Mouse (Mus musculus) kidney, embryonic 14.5 days (tissue): ENCODE measurements around the gene Klhl29. TPM values are rescaled to one million over a fixed set of nuclear protein-coding genes. Genes with fewer than 3 reads are reported as not detected.

ENCODE experiments used
- ATAC-seq: fragments of 200-750 bp; cut with Nextera tagmentation; 2 replicates; pipeline ENCODE4 v1.8.0; 2017; ENCODE audit warnings: moderate number of reproducible peaks, mild to moderate bottlenecking, moderate TSS enrichment, moderate library complexity; ENCODE audit not compliant: low FRiP score, low TSS enrichment
- H3K27ac ChIP-seq: fragments of 300-500 bp; sonication (generic); 2 replicates; pipeline ENCODE4 v1.5.1; 2014; ENCODE audit warnings: low read depth, mild to moderate bottlenecking, low read length, moderate library complexity, mixed read lengths
- H3K27me3 ChIP-seq: fragments of 300-500 bp; sonication (generic); 2 replicates; pipeline ENCODE4 v1.6.1; 2014; ENCODE audit warnings: mild to moderate bottlenecking, low read length; ENCODE audit not compliant: control insufficient read depth, insufficient read depth
- H3K36me3 ChIP-seq: fragments of 300-500 bp; sonication (generic); 2 replicates; pipeline ENCODE4 v1.6.1; 2014; ENCODE audit warnings: low read length, mixed read lengths; ENCODE audit not compliant: control insufficient read depth, insufficient read depth
- H3K4me1 ChIP-seq: fragments of 300-500 bp; sonication (generic); 2 replicates; pipeline ENCODE4 v1.6.1; 2014; ENCODE audit warnings: low read length, mixed read lengths; ENCODE audit not compliant: control insufficient read depth, insufficient read depth
- H3K4me2 ChIP-seq: fragments of 300-500 bp; sonication (generic); replicated peaks from 2 replicates; pipeline ENCODE4 v1.6.1; 2014; ENCODE audit warnings: low read depth, mild to moderate bottlenecking, low read length
- H3K4me3 ChIP-seq: fragments of 300-500 bp; sonication (generic); 2 replicates; pipeline ENCODE4 v1.5.1; 2014; ENCODE audit warnings: mild to moderate bottlenecking, low read length
- H3K9ac ChIP-seq: fragments of 300-500 bp; sonication (generic); 2 replicates; pipeline ENCODE4 v1.6.1; 2014; ENCODE audit warnings: low read depth, mild to moderate bottlenecking, low read length, moderate library complexity
- H3K9me3 ChIP-seq: fragments of 300-500 bp; sonication (generic); 2 replicates; pipeline ENCODE4 v1.6.1; 2016; ENCODE audit warnings: low read length; ENCODE audit not compliant: control insufficient read depth
- WGBS: fragments of 180-500 bp; shearing (Covaris S2); extraction: QIAGEN DNeasy Blood & Tissue Kit; methylation state at CpG from one replicate; pipeline ENCODE4 v1.1.7; 2014; 5-methylcytosine and 5-hydroxymethylcytosine counted together
- polyA plus RNA-seq: library from polyadenylated mRNA; unstranded; fragments of >200 nt; fragmentation: Nextera tagmentation; extraction: Ambion mirVana; gene quantifications from 2 replicates; pipeline ENCODE4 v1.2.1, GENCODE M21; 2014

The Klhl29 gene
- 1.4 TPM in 2 replicates for polyA plus RNA-seq

GRCm38 (mm10) chr12:5375616-5376461 lies at the start of gene Klhl29:
TSS of gene Klhl29 (minus strand) at chr12:5375682.
- Histone ChIP-seq H3K4me1 (peaks cover 10% of the 10 kb centered on the region), H3K27ac (no peak within 1 kb of the TSS; the same call in 1 of the 2 replicates), H3K9me3 (no peaks in the 10 kb centered on the region), H3K36me3 (no peaks in the 10 kb centered on the region), H3K4me2 (peak within 1 kb of the TSS; percentile 99), H3K27me3 (peaks cover 19% of the 10 kb centered on the region), H3K4me3 (peak within 1 kb of the TSS; percentile 69), H3K9ac (peak within 1 kb of the TSS; percentile 70)
- peak; percentile 91 for ATAC-seq
- WGBS: 2% methylated on average over 52 of the region's 66 CpGs

- Histone ChIP-seq H3K4me2 (no peak overlapping the region), H3K9ac (no peak overlapping the region), H3K36me3 (no peaks in the 10 kb centered on the region), H3K4me3 (no peak overlapping the region), H3K4me1 (no peaks in the 10 kb centered on the region), H3K27ac (no peak overlapping the region), H3K9me3 (no peaks in the 10 kb centered on the region), H3K27me3 (no peaks in the 10 kb centered on the region)
- WGBS: 68% methylated on average over 4 of the region's 4 CpGs
- no peak for ATAC-seq
Observed at GRCm38 (mm10) chr12:5425276-5425675, 49.8 kb upstream of the Klhl29 start.

DNA sequence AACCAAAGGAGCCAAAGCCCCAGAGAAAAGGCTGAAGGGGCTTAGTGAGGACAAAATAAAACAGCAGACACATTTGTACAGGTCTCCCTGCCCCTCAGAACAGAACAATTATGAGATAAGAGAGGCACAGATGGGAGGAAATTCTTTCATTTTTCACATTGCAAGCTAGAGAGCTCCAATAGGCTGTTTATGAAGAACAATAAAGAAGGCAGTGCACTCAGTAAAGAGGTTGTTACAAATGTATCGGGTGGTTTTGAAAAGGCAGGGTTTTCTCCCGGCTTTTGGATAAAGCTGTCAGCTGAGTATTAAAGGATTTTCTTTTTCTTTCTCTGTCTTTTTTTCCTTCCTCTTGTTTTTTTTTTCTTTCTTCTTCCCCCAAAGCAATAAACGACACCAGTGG lies 40.3 kb upstream of the Klhl29 start:
- H3K4me1 ChIP-seq: no peaks in the 10 kb centered on the region

DNA sequence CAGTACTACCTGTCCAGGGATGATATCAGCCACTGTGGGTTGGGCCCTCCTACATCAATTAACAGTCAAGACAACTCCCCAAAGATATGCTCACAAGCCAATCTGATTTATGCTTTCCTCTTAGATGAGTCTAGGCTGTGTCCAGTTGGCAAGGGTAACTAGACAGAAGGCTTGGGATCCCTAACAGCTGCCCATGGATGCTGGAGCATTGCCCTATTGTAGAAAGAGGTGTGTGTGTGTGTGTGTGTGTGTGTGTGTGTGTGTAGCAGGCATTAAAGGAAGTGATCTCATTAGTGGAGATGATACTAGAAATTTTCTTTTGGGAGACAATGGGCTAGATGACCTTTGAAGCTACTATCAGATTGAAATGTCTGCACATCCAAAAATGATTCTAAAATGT lies 38.5 kb upstream of the Klhl29 start:
- no peaks in the 10 kb centered on the region for H3K27me3 ChIP-seq
- H3K9me3 ChIP-seq: no peaks in the 10 kb centered on the region
- no peaks in the 10 kb centered on the region for H3K36me3 ChIP-seq
- no peak overlapping the region for H3K27ac ChIP-seq
- H3K4me1 ChIP-seq: no peaks in the 10 kb centered on the region
- H3K4me2 ChIP-seq: no peak overlapping the region
- H3K4me3 ChIP-seq: no peak overlapping the region
- no peak overlapping the region for H3K9ac ChIP-seq
- ATAC-seq: no peak

More for the DNA sequence above, 40.3 kb upstream of the Klhl29 start:
- no peak overlapping the region for H3K9ac ChIP-seq
- no peak overlapping the region for H3K4me2 ChIP-seq
- no peaks in the 10 kb centered on the region for H3K27me3 ChIP-seq
- no peak for ATAC-seq
- H3K4me3 ChIP-seq: no peak overlapping the region
- WGBS: 60% methylated on average over 3 of the region's 3 CpGs
- H3K27ac ChIP-seq: no peak overlapping the region
- no peaks in the 10 kb centered on the region for H3K36me3 ChIP-seq
- H3K9me3 ChIP-seq: no peaks in the 10 kb centered on the region

GRCm38 (mm10) chr12:5411761-5412537 lies 36.5 kb upstream of the Klhl29 start:
- no peak for ATAC-seq
- 68% methylated on average over 13 of the region's 13 CpGs for WGBS

DNA sequence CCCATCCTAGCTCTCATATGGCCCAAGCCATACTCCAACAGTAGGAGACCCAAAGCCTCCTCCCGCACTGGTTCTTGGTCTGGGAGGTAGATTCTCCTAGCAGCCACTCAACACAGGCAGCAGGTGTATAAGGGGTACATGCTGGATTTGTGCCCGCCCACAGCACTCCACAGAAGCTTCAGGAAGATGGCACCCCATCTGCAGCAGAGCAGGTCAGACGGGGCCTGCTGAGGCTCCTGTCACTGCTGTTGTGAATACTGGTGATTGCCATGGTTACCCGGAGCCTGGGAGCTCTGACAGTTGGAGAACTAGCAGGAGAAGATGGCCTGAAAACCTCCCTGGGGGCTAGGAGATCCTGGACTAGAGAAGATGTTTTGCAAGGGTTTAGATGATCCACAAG lies 35.9 kb upstream of the Klhl29 start:
- H3K9me3 ChIP-seq: no peaks in the 10 kb centered on the region
- no peaks in the 10 kb centered on the region for H3K36me3 ChIP-seq
- 87% methylated on average over 4 of the region's 4 CpGs for WGBS
- no peak overlapping the region for H3K27ac ChIP-seq
- H3K4me1 ChIP-seq: no peaks in the 10 kb centered on the region
- H3K9ac ChIP-seq: no peak overlapping the region
- no peak overlapping the region for H3K4me2 ChIP-seq
- no peaks in the 10 kb centered on the region for H3K27me3 ChIP-seq
- H3K4me3 ChIP-seq: no peak overlapping the region
- ATAC-seq: no peak

More at GRCm38 (mm10) chr12:5411761-5412537, 36.5 kb upstream of the Klhl29 start:
- Histone ChIP-seq H3K4me2 (no peak overlapping the region), H3K27me3 (no peaks in the 10 kb centered on the region), H3K9me3 (no peaks in the 10 kb centered on the region), H3K4me3 (no peak overlapping the region), H3K27ac (no peak overlapping the region), H3K4me1 (no peaks in the 10 kb centered on the region), H3K9ac (no peak overlapping the region), H3K36me3 (no peaks in the 10 kb centered on the region)

GRCm38 (mm10) chr12:5410391-5411115 lies 35.1 kb upstream of the Klhl29 start:
- no peak overlapping the region for H3K27ac ChIP-seq
- no peaks in the 10 kb centered on the region for H3K36me3 ChIP-seq
- WGBS: 8% methylated on average over 16 of the region's 16 CpGs
- ATAC-seq: peak; percentile 88
- H3K9me3 ChIP-seq: no peaks in the 10 kb centered on the region
- H3K4me1 ChIP-seq: no peaks in the 10 kb centered on the region
- H3K27me3 ChIP-seq: no peaks in the 10 kb centered on the region
- H3K4me2 ChIP-seq: peak overlapping the region; percentile 32
- H3K4me3 ChIP-seq: no peak overlapping the region
- no peak overlapping the region for H3K9ac ChIP-seq

DNA sequence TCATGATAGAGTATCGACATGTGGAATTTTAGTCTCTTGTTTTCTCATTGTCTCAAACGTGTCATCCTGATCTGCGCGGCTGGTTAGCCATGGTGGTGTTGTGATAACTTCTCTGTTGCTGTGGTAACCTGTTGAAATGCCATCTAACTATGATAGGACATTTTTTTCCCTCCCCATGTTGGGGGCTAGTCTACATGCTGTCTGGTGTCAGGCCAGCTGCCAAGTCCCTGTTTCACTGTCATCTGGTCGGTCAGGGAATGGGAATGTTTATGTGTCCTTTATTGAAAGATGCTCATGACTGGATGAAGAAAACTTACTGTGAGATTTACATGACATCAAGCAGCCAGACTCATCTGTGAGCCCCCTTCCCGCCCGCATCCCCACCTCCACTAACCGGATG lies 31.7 kb upstream of the Klhl29 start:
- H3K9me3 ChIP-seq: no peaks in the 10 kb centered on the region
- no peaks in the 10 kb centered on the region for H3K36me3 ChIP-seq
- H3K27me3 ChIP-seq: 0 out of 2 replicates have a peak, but pooled peaks cover 4% of the 10 kb centered on the region
- no peak overlapping the region for H3K9ac ChIP-seq
- no peak overlapping the region for H3K27ac ChIP-seq
- H3K4me2 ChIP-seq: no peak overlapping the region
- ATAC-seq: no peak
- WGBS: 85% methylated on average over 8 of the region's 8 CpGs
- no peak overlapping the region for H3K4me3 ChIP-seq
- H3K4me1 ChIP-seq: no peaks in the 10 kb centered on the region
